Mouse (Mus musculus) G1E (cell line): ENCODE measurements at regions not wholly inside any gene's neighbourhood (a gene's known extent, or its start where the extent isn't known, plus 50 kb on each side); places are given as distances from the start of the nearest gene placed in this dataset.

Experiments
- ATAC-seq: 2 replicates; pipeline ENCODE4 v1.8.0; 2016; ENCODE audit warnings: mild to moderate bottlenecking; ENCODE audit not compliant: insufficient number of reproducible peaks, poor library complexity, low FRiP score, severe bottlenecking; ENCODE audit errors: extremely low read depth
- DNase-seq: peaks from one replicate; pipeline ENCODE4 v3.0.0; 2012; ENCODE audit warnings: low spot score
- H3K27me3 ChIP-seq: 2 replicates; pipeline ENCODE4 v1.6.1; 2012; ENCODE audit warnings: mild to moderate bottlenecking, low read length, inconsistent platforms; ENCODE audit not compliant: insufficient read depth
- H3K36me3 ChIP-seq: replicated peaks from 2 replicates; pipeline ENCODE3; 2012; ENCODE audit warnings: mild to moderate bottlenecking, inconsistent platforms
- H3K4me1 ChIP-seq: 2 replicates; pipeline ENCODE4 v1.6.1; 2012; ENCODE audit warnings: low read depth, low read length, inconsistent platforms, mixed read lengths; ENCODE audit not compliant: insufficient read depth
- H3K4me3 ChIP-seq: 2 replicates; pipeline ENCODE4 v1.5.1; 2012; ENCODE audit warnings: low read depth, mild to moderate bottlenecking, inconsistent platforms, low read length, moderate library complexity, mixed read lengths
- H3K9me3 ChIP-seq: replicated peaks from 2 replicates; pipeline ENCODE4 v1.6.1; 2012; ENCODE audit warnings: inconsistent platforms
- CTCF ChIP-seq: IDR thresholded peaks from 2 replicates; pipeline ENCODE4 v1.5.1; 2012; ENCODE audit warnings: low read depth, low read length, inconsistent platforms, mixed read lengths
- GATA1 ChIP-seq: IDR thresholded peaks from 2 replicates; pipeline ENCODE4 v1.6.1; 2012; ENCODE audit warnings: borderline replicate concordance, low read length, inconsistent platforms, mixed read lengths
- GATA2 ChIP-seq: IDR thresholded peaks from 2 replicates; pipeline ENCODE4 v1.6.1; 2012; ENCODE audit warnings: low read depth, low read length, inconsistent platforms, borderline replicate concordance
- POLR2AphosphoS5 ChIP-seq: IDR thresholded peaks from 2 replicates; pipeline ENCODE4 v1.6.1; 2012; ENCODE audit warnings: low read depth, low read length, inconsistent platforms; ENCODE audit not compliant: insufficient replicate concordance
- TAL1 ChIP-seq: conservative IDR thresholded peaks from 2 replicates; pipeline ENCODE4 v1.6.1; 2012; ENCODE audit warnings: low read depth, low read length, inconsistent platforms, mixed read lengths

DNA sequence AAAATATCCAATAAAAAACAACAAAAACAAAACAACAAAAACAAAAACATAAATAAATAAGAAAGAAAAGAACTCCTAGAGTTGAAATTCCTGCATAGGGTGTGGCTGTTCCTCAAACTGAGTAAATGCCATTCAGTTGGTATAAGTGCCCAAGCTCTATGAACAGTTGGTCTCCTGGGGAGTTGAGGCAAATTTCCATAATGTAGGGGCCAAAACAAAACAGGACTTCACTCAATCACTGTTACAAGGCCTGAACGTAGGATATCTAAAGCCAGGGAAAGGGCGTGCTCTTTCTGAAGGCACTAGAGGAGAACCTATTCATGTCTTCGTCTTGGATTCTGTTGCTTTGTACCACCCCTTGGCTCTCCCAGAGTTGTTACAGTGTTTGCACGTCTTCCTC is 188.5 kb upstream of the Maf start:
- Histone ChIP-seq H3K36me3 (no peaks in the 10 kb centered on the region), H3K4me1 (no peaks in the 10 kb centered on the region), H3K27me3 (no peaks in the 10 kb centered on the region), H3K9me3 (peaks cover 50% of the 10 kb centered on the region), H3K4me3 (no peak overlapping the region)
- ATAC-seq (no peak), DNase-seq (no peak)
- TF ChIP-seq CTCF (no peak), GATA2 (no peak), GATA1 (no peak), POLR2AphosphoS5 (no peak), TAL1 (no peak)

DNA sequence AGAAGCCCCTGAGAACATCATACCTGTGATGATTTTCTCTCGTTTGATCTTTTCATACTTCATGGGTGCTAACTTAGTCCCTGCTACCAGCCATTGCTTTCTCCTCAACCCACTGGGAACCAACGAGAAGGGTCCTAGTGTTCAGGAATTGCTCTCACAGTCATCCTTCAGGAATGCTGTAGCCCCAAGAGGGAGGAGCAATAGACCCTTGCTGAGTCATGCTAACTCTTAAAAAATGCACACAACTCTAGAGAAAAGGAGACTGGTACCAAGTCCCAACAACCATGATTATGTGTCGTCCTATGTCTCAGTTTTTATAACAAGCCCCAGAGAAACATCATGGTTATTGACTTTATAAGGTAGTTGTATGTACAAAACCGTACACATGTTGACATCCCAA is 180.7 kb upstream of the Maf start:
- no peak for DNase-seq
- no peak overlapping the region for H3K4me3 ChIP-seq
- no peak for ATAC-seq
- peaks cover 38% of the 10 kb centered on the region for H3K9me3 ChIP-seq
- no peaks in the 10 kb centered on the region for H3K36me3 ChIP-seq
- no peaks in the 10 kb centered on the region for H3K27me3 ChIP-seq
- no peak for TF ChIP-seq TAL1
- no peak for TF ChIP-seq POLR2AphosphoS5
- no peak for TF ChIP-seq GATA1
- no peak for TF ChIP-seq CTCF
- no peak for TF ChIP-seq GATA2
- H3K4me1 ChIP-seq, result no peaks in the 10 kb centered on the region

DNA sequence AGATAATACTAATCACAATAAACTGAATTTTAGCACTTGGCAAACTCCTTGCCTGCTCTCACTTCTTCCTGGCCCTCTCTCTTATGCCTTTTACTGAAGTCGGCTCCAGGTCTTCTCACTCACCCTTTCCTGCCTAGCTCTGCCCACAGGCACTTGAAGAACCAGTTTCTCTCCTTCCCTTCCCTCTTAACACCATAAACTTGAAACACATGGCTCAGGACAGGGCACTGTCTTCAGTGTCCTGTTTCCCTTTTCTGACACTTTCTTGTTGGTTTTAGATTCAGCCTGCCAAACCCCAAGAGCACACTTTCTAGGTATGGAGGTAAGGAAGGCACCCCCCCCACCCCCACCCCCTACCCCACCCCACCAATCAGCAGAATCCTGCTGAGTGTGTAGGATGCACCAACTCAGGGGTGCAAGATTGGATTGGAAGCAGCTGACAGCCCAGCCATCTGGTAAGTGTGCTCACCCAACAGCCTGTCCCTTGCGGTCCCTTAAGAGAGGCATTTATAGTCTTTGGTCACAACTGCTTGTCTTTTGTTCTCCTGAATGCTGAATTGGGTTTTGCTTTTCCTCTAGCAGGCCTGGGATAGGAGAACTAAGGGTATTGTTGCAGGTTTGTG is 177.6 kb upstream of the Maf start:
- H3K9me3 ChIP-seq, result peaks cover 33% of the 10 kb centered on the region

DNA sequence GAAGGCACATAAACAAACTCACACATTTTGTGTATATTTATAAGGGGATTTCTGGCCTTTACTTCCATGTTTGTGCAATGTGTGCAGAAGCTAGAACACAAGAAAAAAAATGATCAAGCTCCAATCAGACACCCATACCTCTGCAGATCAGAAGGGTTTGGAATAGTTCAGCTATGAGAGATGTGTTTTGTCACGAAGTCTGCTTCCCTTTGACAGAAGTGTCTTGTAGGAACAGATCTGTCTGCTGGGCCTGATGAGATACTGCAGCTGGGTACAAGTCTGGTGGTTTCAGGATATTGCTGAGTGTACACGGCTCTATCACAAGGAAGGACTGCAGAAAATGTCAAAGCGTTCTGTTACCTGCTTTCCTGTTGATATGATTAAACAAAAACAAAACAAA is 176.2 kb upstream of the Maf start:
- no peaks in the 10 kb centered on the region for H3K27me3 ChIP-seq
- no peak overlapping the region for H3K4me3 ChIP-seq
- H3K4me1 ChIP-seq, result no peaks in the 10 kb centered on the region
- no peak for DNase-seq
- no peak for TF ChIP-seq GATA1
- TF ChIP-seq GATA2, result no peak
- TF ChIP-seq TAL1, result no peak
- TF ChIP-seq CTCF, result no peak
- TF ChIP-seq POLR2AphosphoS5, result no peak
- H3K9me3 ChIP-seq, result peaks cover 31% of the 10 kb centered on the region
- no peak for ATAC-seq
- no peaks in the 10 kb centered on the region for H3K36me3 ChIP-seq

More for the DNA sequence above, 177.6 kb upstream of the Maf start:
- no peaks in the 10 kb centered on the region for H3K36me3 ChIP-seq
- no peak for DNase-seq
- H3K4me3 ChIP-seq, result no peak overlapping the region
- no peak for ATAC-seq
- no peak for TF ChIP-seq POLR2AphosphoS5
- TF ChIP-seq TAL1, result no peak
- TF ChIP-seq GATA1, result no peak
- no peak for TF ChIP-seq CTCF
- TF ChIP-seq GATA2, result no peak
- H3K4me1 ChIP-seq, result no peaks in the 10 kb centered on the region
- H3K27me3 ChIP-seq, result no peaks in the 10 kb centered on the region

DNA sequence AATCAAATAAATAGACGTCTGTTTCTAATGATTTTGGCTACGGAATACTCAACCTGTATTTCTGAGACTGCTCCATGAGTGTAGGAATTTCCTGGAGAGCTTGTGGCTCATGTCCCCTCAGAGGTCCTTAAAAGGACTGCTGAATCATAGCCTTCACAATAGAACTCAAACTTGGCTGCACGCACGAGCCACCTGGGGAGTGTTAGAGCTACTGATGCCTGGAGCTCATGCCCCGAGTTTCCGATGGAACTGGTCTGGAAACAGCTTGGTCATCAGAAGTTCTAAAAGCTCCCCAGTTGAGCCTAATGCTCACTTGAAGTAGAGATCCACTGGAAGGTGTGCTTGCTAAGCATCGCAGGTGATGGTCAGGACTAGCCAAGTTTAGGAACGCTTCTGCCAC is 174.3 kb upstream of the Maf start:
- Histone ChIP-seq H3K4me3 (no peak overlapping the region), H3K9me3 (peaks cover 32% of the 10 kb centered on the region), H3K27me3 (no peaks in the 10 kb centered on the region), H3K4me1 (no peaks in the 10 kb centered on the region), H3K36me3 (no peaks in the 10 kb centered on the region)
- ATAC-seq, result no peak
- no peak for TF ChIP-seq POLR2AphosphoS5
- TF ChIP-seq GATA2, result no peak
- TF ChIP-seq CTCF, result no peak
- TF ChIP-seq GATA1, result no peak
- no peak for TF ChIP-seq TAL1
- DNase-seq, result no peak

DNA sequence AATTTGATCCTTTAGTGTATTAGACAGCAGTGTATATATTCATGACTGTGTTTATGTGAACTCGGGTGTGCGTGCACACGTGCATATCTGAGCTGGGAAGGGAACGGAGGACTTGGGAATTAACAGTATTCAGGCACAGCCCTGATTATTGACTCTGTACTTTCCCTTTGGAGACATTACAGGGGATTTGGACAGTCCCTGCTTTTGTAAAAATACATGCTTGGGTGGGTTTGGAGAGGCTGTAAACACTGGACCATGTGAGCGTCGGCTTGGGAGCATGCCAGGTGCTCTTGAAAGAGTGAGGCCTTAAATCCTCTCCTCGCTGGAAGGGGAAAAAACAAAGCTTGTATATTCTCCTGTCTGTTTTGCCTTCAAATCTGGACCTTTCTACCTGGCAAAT is 167.2 kb upstream of the Maf start:
- peaks cover 48% of the 10 kb centered on the region for H3K9me3 ChIP-seq
- H3K27me3 ChIP-seq, result no peaks in the 10 kb centered on the region
- TF ChIP-seq CTCF (no peak), GATA1 (no peak), POLR2AphosphoS5 (no peak), GATA2 (no peak)
- H3K4me3 ChIP-seq, result no peak overlapping the region
- no peaks in the 10 kb centered on the region for H3K4me1 ChIP-seq
- DNase-seq (no peak), ATAC-seq (no peak)
- no peaks in the 10 kb centered on the region for H3K36me3 ChIP-seq

DNA sequence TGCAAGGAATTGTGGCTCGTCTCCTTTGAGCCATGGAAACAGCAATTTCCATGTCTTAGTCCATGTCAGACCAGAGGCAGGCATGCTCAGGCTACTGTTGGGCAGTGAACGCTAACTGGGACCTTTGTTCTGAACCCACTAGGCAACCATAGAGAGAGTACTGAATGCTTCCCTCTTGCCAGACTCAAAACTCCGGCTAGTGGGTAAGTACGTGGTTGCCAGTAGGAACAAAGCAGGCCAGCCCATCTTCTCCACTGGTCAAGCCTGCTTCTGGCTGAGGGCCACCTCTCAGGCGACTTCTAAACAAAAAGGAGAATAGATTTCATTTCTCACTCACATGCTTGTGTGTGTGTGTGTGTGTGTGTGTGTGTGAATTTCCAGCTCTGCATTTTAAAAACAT is 163.8 kb upstream of the Maf start:
- DNase-seq (no peak), ATAC-seq (no peak)
- no peaks in the 10 kb centered on the region for H3K4me1 ChIP-seq
- no peaks in the 10 kb centered on the region for H3K27me3 ChIP-seq
- H3K36me3 ChIP-seq, result no peaks in the 10 kb centered on the region
- peaks cover 57% of the 10 kb centered on the region for H3K9me3 ChIP-seq
- TF ChIP-seq TAL1 (no peak), GATA1 (no peak), CTCF (no peak), POLR2AphosphoS5 (no peak), GATA2 (no peak)
- H3K4me3 ChIP-seq, result no peak overlapping the region
